Mouse (Mus musculus): ENCODE results near the gene Ubtd1. TPM values are rescaled to one million over a fixed set of nuclear protein-coding genes. Genes with fewer than 3 reads are reported as not detected.

Gene Ubtd1
- polyA plus RNA-seq, 1 experiment: 31.7 TPM

DNA sequence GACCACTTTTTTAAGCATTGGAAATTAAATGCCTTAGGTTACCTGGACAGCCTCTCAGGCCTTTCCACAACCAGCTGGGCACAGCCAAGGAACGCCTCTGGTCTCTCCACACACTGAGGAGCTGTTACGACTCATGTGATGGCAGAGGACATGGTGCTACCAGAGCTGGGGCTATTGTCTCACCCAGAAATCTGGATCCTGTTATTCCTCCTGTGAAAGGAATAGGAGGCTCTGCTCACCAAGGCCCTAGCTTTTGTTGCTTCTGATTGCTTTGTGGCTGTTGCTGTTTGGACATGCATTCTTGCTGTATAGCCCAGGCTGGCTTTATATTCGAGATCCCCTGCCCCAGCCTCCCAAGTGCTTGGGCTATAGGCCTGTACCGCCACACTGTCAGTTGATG lies 34.7 kb downstream of the Ubtd1 start:
- 79% methylated on average over 4 of the region's 4 CpGs for WGBS
- Histone ChIP-seq H3K4me1 (ENCODE audit: control insufficient read depth, insufficient read depth, low read length) (peaks cover 23% of the 10 kb centered on the region), H3K4me3 (replicated peaks; ENCODE audit: extremely low read depth, low read depth, low read length) (no peak overlapping the region)
- TF ChIP-seq POLR2A (IDR thresholded peaks at IDR 0.05; ENCODE audit: borderline replicate concordance, extremely low read depth, low read depth, low read length) (no peak), CTCF (IDR thresholded peaks at IDR 0.05; ENCODE audit: insufficient read depth, low read length) (no peak)
- DNase-seq: no peak

DNA sequence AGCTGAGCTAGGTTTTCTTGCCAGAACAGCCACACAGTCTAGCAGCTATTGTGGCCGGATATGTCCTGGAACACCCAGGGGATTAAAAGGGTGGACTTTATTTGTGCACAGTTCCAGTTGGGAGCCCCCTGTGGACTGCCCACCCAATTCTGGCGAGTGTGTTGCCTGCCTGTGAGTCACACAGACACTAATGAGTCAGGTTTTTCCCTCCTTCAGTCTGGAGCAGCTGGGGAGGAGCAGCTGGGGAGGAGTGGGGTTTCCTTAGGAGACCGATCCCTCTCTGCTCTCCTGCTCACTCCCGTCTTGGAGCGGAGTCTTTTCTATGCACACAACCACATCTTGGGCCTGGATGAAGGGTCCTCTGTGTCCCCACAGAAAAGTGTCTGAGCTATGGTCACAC lies 35.3 kb downstream of the Ubtd1 start:
- 72% methylated on average over 5 of the region's 5 CpGs for WGBS
- no peak for DNase-seq
- TF ChIP-seq CTCF (IDR thresholded peaks at IDR 0.05; ENCODE audit: insufficient read depth, low read length) (no peak), POLR2A (IDR thresholded peaks at IDR 0.05; ENCODE audit: borderline replicate concordance, extremely low read depth, low read depth, low read length) (no peak)
- Histone ChIP-seq H3K4me3 (replicated peaks; ENCODE audit: extremely low read depth, low read depth, low read length) (no peak overlapping the region), H3K4me1 (ENCODE audit: control insufficient read depth, insufficient read depth, low read length) (peaks cover 23% of the 10 kb centered on the region)

DNA sequence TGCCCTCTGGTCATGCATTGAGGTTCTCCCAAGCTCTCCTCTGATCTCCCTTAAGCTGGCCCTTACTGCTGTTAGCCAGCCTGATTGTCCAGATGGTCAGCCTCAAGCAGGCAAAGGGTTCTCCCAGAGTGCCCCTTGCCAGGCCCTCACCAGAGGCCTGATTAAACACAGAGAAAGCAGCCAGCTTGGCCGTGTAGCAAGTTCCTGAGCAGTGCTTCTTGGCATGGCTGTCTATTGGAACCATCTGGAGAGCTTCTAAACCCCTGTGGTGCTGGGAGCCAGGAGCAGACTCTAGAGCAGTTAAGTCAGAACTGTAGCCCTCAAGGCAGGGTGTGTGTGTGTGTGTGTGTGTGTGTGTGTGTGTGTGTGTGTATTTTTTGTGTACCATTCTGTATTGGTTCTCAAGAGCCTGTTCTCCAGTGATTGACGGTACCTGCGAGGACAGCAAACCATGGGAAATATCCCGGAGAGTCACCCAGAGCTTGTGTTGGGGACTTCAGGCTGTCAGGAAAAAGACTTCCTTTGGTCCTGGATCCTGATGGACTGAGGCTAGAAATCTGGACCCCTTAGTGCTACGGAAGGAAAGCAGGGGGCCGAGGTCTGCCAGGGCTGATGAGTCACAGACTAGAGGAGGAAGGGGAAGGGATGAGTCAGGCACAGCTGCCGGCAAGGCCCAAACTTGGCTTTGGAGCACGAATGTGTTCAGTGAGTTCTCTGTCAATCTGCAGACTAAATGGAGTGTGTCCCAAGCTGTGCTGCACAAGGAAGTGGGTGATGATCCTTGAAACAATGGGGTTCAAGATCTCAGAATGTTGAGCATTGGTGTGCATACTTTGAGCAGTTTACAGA lies 36.1 kb downstream of the Ubtd1 start:
- DNase-seq: peak; percentile 34
- peaks cover 23% of the 10 kb centered on the region for H3K4me1 ChIP-seq (ENCODE audit: control insufficient read depth, insufficient read depth, low read length)
- TF ChIP-seq POLR2A (IDR thresholded peaks at IDR 0.05; ENCODE audit: borderline replicate concordance, extremely low read depth, low read depth, low read length): no peak
- TF ChIP-seq CTCF (IDR thresholded peaks at IDR 0.05; ENCODE audit: insufficient read depth, low read length): no peak
- WGBS: 26% methylated on average over 8 of the region's 8 CpGs
- H3K4me3 ChIP-seq (replicated peaks; ENCODE audit: extremely low read depth, low read depth, low read length): no peak overlapping the region

- Histone ChIP-seq H3K4me1 (ENCODE audit: control insufficient read depth, insufficient read depth, low read length) (peaks cover 23% of the 10 kb centered on the region), H3K4me3 (replicated peaks; ENCODE audit: extremely low read depth, low read depth, low read length) (no peak overlapping the region)
- no peak for DNase-seq
- WGBS: 47% methylated on average over 4 of the region's 4 CpGs
- TF ChIP-seq POLR2A (IDR thresholded peaks at IDR 0.05; ENCODE audit: borderline replicate concordance, extremely low read depth, low read depth, low read length) (no peak), CTCF (IDR thresholded peaks at IDR 0.05; ENCODE audit: insufficient read depth, low read length) (no peak)
Observed at GRCm38 (mm10) chr19:42019011-42019522, 37.5 kb downstream of the Ubtd1 start.

- WGBS: 66% methylated on average over 10 of the region's 10 CpGs
- no peak overlapping the region for H3K4me3 ChIP-seq (replicated peaks; ENCODE audit: extremely low read depth, low read depth, low read length)
- TF ChIP-seq POLR2A (IDR thresholded peaks at IDR 0.05; ENCODE audit: borderline replicate concordance, extremely low read depth, low read depth, low read length) (no peak), CTCF (IDR thresholded peaks at IDR 0.05; ENCODE audit: insufficient read depth, low read length) (no peak)
- DNase-seq: no peak
- H3K4me1 ChIP-seq (ENCODE audit: control insufficient read depth, insufficient read depth, low read length): peaks cover 23% of the 10 kb centered on the region
Observed at GRCm38 (mm10) chr19:42021681-42022541, 40.3 kb downstream of the Ubtd1 start.

DNA sequence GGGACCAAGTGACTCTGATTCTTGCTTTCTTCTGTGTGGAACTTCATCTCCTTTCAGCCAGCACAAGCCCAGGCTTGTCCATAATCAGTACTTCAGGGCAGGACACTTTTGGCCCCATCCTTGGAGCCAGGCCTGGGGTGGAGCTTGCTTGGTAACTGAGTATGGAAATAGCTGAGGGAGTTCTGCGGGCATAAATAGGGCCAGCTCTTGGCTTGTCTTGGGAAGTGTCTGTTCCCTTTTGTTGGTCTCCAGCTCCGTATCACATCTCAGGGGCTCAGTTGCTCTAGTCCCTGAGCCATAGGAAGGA lies 40.9 kb downstream of the Ubtd1 start:
- Histone ChIP-seq H3K4me1 (ENCODE audit: control insufficient read depth, insufficient read depth, low read length) (peaks cover 18% of the 10 kb centered on the region), H3K4me3 (replicated peaks; ENCODE audit: extremely low read depth, low read depth, low read length) (no peak overlapping the region)
- no peak for DNase-seq
- TF ChIP-seq POLR2A (IDR thresholded peaks at IDR 0.05; ENCODE audit: borderline replicate concordance, extremely low read depth, low read depth, low read length) (no peak), CTCF (IDR thresholded peaks at IDR 0.05; ENCODE audit: insufficient read depth, low read length) (no peak)
- WGBS: 71% methylated on average over 2 of the region's 2 CpGs

GRCm38 (mm10) chr19:42026158-42026557 lies 44.6 kb downstream of the Ubtd1 start:
- TF ChIP-seq CTCF (IDR thresholded peaks at IDR 0.05; ENCODE audit: insufficient read depth, low read length): peak; percentile 96
- no peak for TF ChIP-seq POLR2A (IDR thresholded peaks at IDR 0.05; ENCODE audit: borderline replicate concordance, extremely low read depth, low read depth, low read length)
- WGBS: 1% methylated on average over 5 of the region's 5 CpGs
- Histone ChIP-seq H3K4me3 (replicated peaks; ENCODE audit: extremely low read depth, low read depth, low read length) (no peak overlapping the region), H3K4me1 (ENCODE audit: control insufficient read depth, insufficient read depth, low read length) (no peaks in the 10 kb centered on the region)
- DNase-seq: peak; percentile 82

DNA sequence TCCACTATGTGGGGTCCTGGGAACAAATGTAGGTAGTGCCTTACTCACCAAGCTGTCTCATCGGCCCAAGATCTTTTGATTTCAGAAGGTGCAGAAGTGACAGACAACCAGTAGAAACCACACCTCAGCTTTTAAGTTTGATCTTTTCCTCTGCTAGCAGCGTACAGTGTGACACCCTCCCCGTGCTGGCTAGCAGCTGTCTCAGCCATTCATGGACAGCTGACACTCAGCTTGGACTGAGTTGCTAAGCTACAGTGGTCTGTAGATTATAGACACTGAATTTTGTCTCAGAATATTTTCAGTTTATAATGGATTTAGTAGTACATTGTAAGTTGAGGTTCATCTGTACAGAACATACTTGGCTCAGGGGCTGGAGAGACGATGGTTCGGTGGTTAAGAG lies 49.5 kb downstream of the Ubtd1 start:
- DNase-seq: no peak
- WGBS: 84% methylated on average over 5 of the region's 5 CpGs
- Histone ChIP-seq H3K4me3 (replicated peaks; ENCODE audit: extremely low read depth, low read depth, low read length) (no peak overlapping the region), H3K4me1 (ENCODE audit: control insufficient read depth, insufficient read depth, low read length) (0 out of 2 replicates have a peak, but pooled peaks cover 2% of the 10 kb centered on the region)
- TF ChIP-seq POLR2A (IDR thresholded peaks at IDR 0.05; ENCODE audit: borderline replicate concordance, extremely low read depth, low read depth, low read length): no peak
- no peak for TF ChIP-seq CTCF (IDR thresholded peaks at IDR 0.05; ENCODE audit: insufficient read depth, low read length)

GRCm38 (mm10) chr19:42033611-42034010 lies 52.0 kb downstream of the Ubtd1 start:
- Histone ChIP-seq H3K4me1 (ENCODE audit: control insufficient read depth, insufficient read depth, low read length) (0 out of 2 replicates have a peak, but pooled peaks cover 2% of the 10 kb centered on the region), H3K4me3 (replicated peaks; ENCODE audit: extremely low read depth, low read depth, low read length) (no peak overlapping the region)
- DNase-seq: no peak
- no peak for TF ChIP-seq CTCF (IDR thresholded peaks at IDR 0.05; ENCODE audit: insufficient read depth, low read length)
- WGBS: 87% methylated on average over 14 of the region's 14 CpGs

Data from lung, adult 2 months (tissue).